Mouse (Mus musculus): ENCODE results near the gene Lhcgr.

DNA sequence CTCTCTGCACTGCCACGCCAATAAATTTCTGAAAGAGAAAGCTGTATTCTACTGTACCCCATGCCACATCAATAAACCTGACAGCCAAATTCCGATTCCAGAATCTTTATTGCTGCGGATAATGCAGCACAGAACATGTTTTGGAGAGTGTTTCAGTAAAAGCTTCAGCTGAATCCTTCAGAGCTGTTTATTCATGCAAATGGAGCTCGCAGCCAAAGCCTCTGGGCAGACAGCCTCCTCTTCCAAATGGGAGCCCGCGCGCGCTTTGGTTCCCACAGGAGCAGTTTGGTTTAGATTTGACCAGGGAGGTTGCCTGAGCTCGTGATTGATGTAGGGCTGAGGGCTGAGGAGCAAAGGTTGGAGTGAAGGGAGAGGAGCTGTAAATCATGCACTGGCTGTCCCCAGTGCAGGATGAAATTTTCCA lies 17.7 kb downstream of the Lhcgr start:
- no peak for TF ChIP-seq TAL1 (IDR thresholded peaks at IDR 0.05; ENCODE audit: low read length)
- no peak for TF ChIP-seq GATA1 (IDR thresholded peaks at IDR 0.05; ENCODE audit: low read length)
